Mouse (Mus musculus): ENCODE results near the gene Hk3. TPM values are rescaled to one million over a fixed set of nuclear protein-coding genes. Genes with fewer than 3 reads are reported as not detected.

Gene Hk3
- total RNA-seq, 2 experiments from 2014 or later = 1.1 to 1.3 TPM

DNA sequence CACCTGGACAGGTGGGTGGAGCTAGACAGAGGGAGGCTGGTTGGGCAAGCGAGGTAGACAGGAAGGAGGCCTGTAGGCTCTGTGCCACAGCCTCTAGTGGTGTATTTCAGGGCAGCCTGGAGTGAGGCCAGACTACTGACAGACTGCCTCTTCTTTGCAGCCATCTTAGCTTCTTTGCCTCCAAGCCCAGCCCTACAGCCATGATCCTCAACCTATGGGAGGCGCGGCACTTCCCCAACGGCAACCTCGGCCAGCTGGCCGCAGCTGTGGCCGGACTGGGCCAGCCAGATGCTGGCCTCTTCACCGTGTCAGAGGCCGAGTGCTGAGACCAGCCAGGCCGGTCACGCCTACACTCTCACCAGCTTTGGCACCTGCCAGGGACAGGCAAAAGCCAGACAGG, 16.5 kb downstream of the Hk3 start:
- intact Hi-C loops (cut with DNase I) = no loop called here
- DNase-seq = peak; percentile 56

DNA sequence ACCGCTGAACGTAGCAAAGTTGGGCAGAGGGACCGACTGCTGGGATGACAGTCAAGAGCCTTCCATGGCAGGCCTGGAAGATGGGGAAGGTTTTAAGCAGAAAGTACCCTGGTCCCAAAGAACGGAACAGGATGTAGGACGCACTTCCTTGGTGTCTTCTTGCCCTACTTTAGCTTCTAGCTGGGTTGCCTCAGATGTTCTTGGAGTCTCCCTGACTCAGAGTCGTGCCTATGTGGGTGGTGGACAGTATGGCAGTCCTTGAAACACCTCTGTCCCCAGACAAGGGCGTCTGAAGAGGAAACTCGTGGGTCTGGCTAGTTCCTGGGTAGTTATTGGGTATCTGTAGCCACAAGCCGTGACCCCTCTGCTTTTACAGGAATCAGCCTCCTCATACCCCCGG, 19.1 kb downstream of the Hk3 start:
- intact Hi-C loops (cut with DNase I) = no loop called here
- no peak for DNase-seq

DNA sequence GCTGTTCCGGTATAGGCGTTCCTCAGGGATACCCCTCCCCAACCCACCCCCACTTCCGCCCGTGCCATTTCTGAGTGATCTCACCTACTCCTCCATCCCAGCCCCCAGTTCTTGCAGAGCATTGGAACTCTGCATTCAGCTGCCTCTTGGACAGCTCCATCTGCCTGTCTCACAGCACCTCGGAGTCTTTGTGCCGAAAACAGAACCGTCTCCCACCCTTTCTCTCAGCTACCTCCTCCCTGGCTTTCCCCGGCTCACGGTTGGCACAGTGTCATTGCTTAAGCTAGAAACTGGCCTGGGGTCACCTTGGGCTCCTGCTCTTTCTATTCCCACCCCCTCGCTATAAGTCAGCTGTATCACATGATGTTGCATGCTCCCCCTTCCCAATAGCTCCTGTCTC, 20.8 kb downstream of the Hk3 start:
- DNase-seq = no peak
- intact Hi-C loops (cut with DNase I) = no loop called here

DNA sequence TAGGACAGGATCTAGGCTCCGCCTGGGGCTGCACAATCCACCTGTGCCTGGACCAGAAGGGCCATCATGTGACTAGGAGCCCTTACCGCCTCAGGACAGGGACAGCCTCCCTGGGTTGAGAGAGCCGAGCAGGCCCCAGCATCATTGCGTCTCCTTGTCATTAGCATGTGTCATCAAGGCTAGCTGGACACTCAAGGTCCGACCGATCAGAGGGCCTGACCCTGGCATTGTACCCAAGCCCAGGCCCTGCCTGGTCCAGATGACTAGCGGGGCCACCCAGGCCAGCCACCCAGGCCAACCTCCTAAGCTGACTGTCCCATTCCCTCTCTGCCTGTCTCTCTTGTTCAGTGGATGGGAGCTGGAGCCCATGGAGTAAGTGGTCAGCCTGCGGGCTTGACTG, 23.6 kb downstream of the Hk3 start:
- no peak for DNase-seq
- intact Hi-C loops (cut with DNase I) = no loop called here

DNA sequence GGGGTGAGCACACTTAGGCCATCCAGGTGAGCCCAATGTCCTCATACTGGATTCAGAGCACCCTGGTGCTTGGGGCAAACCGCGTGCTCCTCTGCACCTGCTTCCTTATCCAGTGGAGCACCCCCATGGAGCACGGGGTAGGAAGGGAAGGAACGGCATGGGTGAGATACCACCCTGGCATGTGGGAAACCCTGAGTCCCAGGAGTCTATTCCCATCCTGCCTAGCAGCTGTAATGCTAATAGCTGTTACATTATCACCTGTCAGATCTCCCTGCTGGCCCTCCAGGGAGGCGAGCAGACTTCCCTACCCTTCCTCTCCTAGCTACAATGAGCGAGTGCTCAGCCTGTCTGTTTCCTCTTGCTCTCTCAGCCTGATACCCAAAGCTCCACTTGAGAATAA, 26.0 kb downstream of the Hk3 start:
- intact Hi-C loops (cut with DNase I) = no loop called here
- DNase-seq = no peak

DNA sequence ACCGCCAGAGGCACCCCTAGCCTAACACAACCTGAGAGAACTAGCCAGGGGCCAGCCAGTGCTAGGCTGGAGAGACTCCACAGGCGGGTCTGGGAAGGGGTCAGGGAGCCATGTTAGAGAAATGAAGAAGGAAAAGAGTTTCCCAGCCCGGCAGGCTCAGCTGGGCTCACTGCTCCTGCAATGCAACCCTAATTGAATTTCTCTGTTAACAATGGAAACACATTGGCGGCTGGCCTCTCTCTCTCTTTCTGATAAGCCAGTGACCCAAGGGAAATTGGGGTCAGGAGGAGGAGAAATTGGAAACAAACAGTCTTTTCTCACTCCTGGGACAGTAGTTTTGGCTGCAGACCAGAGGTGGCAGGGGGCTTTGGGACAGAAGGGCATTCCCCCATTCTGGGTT, 26.6 kb downstream of the Hk3 start:
- no peak for DNase-seq
- intact Hi-C loops (cut with DNase I) = no loop called here

DNA sequence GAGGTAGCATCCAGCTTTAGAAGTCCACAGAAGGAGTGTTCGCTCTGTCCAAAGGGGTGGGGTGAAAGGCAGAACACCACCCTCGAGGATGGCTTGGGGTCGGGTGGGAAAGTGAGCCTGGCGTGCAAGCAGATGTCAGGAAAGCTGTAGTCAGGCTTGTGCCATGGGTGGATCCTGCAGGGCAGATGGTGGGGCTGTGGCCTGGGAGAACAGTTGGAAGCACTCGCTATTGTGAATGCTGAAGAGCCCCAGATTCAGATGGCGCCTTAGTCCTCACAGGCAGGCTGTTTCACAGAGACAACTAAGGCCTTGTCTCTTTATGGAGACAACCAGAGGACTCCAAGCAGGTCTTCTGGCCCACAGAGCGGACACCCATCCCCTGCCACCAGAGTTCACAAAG, 29.0 kb downstream of the Hk3 start:
- no peak for DNase-seq

DNA sequence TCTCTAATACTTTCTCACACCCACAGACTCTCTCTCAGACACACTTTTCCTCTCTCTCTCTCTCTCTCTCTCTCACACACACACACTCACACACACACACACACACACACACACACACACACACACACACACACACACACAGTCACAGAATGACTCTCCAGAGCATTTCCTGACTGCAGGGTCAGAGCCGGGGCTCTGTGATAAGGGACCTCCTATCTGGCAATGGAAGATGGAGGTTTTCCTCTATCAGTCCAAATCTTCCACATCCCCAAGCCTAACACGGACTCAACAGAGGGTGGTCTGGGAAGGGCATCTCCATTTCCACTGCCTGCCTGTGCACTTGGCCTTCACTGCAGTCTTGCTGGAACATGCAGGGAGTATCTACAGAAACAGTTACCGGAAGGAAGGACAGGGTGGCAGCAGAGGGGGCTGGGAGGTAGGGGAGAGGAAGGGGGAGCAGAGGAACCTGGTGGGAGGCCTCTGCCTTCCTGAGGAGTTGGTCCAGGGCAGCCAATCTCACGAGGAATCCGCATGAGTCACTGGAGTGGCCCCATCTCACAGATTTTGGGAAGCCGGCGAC, 32.9 kb downstream of the Hk3 start:
- no peak for DNase-seq
- intact Hi-C loops (cut with DNase I) = no loop called here

More for the DNA sequence above, 29.0 kb downstream of the Hk3 start:
- intact Hi-C loops (cut with DNase I) = no loop called here

DNA sequence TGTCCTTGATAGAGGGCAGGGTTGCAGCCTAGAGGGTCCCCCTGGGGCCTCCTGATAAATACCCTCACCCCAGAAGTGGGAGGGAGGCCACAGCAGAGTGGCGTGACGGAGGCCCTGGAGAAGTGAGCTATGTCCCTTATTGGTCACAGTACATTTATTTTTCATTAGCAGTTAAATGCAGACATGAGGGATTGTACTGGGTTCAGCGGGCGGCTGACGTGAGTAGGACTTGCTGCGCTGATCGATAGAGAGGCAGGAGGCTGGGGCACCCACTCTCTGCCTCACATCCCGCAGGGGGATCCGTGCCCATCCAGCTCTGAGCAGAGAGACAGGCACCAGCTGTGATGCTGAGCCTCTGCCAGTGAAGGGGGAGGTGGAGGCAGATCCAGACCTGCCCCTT, 33.8 kb downstream of the Hk3 start:
- DNase-seq = peak; percentile 44
- intact Hi-C loops (cut with DNase I) = no loop called here

DNA sequence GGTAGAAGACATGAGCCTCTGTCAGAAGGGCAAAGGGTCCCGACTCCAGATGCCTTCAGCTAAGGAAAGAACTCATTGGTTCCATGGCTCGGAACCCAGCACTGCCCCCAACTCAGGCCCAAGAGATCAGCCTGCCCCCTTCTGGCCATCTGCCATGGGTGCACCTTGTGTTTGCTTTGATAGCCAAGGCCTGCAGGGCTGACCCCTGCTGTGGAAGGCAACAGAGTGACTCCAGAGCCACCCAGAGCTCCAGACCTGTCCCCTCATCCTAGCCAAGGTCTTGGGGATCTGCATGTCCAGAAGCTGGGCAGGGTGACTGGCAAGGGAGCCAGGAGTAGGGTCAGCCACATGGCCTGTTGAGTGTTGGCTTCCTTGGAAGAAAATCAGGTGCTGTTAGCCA, 37.6 kb downstream of the Hk3 start:
- intact Hi-C loops (cut with DNase I) = no loop called here
- DNase-seq = peak; percentile 46

DNA sequence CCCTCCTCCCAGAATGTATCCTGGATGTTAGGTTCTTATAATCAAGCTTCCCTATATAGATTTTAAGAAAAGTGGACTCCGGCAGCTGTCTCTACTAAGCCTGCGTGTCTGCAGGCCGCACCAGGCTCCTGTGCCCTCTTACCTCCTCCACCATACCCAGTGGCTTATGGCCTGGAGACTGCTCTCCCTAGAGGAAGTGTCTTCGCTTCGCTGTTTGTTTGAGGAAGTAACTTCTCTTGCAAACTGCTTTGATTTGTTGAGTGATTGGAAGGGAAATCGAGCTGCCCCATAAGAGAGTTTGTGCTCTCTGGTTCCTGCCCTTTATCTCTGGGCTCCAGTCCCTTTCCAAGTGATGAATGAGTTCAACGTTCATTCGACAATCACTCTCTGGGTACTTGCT, 38.2 kb downstream of the Hk3 start:
- no peak for DNase-seq
- intact Hi-C loops (cut with DNase I) = no loop called here

DNA sequence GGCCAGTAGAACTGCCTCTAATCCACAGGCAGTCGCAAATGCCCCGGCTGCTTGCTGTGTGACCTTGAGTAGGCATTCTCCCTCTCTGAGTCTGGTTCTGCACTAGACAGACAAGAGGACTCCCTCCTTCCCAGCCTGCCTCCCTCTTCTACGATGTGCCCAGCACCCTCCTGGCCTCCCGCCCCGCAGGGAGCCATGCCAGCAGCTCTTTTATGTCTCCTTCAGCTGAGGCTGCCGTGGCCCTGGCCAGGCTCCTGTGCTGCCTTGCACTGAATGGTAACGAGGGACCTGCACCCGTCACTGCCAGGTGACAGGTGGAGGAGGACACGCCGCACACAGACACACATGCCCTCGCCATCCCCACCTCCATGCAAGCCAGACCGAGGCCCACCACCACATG, 40.2 kb downstream of the Hk3 start:
- DNase-seq = no peak
- intact Hi-C loops (cut with DNase I) = no loop called here

DNA sequence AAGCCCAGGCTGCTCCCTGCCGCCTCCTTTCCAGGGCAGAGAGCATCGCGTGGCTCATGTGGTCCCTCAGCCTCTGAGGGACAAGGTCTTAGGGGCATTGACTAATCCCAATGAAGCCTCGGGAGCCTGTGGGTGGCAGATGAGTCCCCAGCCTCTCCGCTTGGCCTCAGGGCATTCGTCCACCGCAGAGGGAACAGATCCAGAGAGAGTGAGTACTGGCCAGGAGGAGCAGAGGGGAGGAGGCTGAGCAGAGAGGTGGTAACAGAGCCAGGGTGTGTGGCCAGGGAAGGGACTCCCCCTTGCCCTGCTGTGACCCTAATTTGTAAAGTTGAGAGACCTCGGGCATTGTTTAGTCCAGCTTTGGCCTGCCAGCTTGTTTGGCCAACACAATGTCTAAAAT, 42.4 kb downstream of the Hk3 start:
- intact Hi-C loops (cut with DNase I) = no loop called here
- peak; percentile 42 for DNase-seq

DNA sequence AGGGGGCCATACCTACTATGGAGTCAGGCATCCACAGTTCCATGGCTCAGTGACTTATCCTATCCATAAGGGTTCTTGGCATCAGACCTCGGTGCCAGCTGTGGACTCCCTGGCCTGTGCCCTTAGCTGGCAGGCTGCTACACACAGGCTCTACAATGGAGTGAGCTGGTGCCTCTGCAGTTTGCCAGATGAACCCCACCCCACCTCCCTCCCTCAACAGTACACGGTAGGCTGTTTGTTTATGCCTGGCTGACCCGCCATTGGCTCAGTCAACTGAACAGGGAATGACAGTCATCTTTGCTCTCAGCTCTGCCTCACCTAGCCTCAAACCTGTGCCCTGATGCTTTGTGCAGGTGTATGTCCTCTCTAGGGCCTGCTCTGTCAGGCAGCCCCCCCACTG, 45.6 kb downstream of the Hk3 start:
- intact Hi-C loops (cut with DNase I) = no loop called here
- peak; percentile 71 for DNase-seq

DNA sequence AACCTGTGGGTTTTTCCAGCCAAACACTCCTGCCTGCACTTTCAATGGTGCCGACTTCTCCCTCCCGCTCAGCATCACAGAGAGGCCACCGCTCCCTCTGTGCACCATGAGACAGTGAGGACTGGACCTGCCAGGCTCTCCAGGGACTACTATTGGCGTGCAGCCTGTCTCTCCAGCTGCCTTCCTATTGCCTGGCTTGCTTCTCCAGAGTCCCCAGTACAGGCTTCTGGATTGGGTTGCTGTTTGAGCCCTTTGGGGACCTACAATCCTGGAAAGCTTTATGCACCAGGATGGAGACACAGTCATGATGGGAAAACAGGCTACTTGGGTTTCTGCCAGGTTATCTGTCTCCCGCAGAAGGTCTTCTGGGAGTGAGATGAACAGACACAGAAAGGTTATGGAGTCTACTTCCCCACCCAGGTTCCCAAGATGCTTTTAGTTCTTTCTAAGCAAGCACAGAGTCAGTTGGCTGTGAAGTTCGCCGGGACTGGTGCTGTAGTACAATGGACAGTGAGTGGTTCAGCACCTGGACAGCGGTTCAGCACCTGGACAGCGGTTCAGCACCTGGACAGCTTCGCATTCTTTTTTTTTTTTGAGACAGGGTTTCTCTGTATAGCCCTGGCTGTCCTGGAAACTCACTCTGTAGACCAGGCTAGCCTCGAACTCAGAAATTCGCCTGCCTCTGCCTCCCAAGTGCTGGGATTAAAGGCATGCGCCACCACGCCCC, 50.5 kb downstream of the Hk3 start:
- intact Hi-C loops (cut with DNase I) = no loop called here
- DNase-seq = peak; percentile 60

DNA sequence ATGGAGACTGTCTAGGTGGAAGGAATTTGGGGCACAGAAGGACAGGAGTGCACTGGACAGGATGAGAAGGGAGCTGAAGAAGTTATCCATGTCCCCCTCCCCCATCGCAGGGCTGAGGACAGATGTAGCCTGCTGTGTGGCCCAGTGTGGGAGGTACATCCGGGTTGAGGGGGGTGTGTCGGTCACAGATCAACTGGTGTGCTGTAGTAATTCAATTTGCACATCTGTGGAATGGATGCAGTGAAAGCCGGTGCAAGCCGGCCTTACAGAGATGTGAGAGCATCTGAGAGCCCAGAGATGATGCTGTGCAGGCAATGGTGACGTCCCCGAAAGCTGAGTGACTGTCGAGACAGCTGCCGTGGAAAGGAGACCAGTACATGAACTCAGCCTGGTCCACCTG, 51.7 kb downstream of the Hk3 start:
- intact Hi-C loops (cut with DNase I) = no loop called here
- no peak for DNase-seq

DNA sequence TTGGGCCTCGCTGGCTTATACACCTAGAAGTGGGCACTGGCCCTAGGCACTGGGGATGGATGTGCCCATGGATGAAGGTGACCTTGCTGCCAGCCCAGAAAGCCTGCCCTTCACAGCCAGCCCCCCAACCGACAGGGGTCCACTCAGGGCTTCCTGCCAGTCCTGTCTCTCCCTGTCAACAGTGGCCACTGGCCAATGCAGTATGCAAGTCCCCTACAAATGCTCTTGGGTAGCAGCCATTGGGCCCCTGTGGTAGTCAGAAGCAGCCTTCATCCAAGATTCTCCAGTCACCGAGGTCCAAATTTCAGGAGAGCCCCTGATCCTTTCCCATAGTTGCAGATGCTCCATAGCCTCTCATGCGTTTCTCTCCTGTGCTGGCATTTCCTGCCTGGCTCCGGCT, 52.5 kb downstream of the Hk3 start:
- DNase-seq = peak; percentile 69
- intact Hi-C loops (cut with DNase I) = no loop called here

DNA sequence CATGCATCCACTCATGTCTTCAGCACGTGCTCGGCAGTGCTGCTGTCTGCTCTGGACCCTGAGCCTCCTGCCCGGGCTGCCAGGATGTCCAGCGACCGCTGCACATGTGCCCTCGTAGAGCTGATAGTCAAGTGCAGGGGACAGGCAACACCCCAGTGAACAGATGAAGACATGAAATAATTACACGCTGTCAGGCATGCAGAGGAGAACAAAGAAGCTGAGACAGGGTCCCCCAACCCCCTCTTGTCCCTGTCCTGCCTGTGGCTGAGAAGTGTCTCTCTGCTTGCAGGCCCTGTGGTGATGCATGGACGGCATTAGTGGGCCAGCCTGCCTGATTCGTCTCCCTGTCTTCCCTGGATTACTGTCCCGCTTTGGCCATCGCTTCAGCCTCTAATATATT, 53.7 kb downstream of the Hk3 start:
- intact Hi-C loops (cut with DNase I) = no loop called here
- no peak for DNase-seq

DNA sequence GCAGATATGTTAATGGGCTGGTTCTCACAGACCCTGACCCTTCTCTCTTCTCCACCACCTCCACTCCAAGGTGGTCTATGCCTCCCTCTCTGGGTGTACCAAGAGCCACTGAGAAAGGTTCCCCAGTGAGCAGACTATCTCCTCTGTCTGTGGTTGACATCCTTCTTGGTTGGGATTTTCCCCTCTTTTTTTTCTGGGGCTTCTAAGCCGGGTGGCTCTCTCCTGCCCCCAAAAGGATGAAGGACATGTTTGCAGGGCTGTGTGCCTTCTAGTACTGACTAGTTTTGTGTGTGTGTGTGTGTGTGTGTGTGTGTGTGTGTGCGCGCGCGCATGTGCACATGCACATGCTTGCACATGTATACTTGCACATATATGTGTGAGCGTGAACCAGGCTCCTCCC, 55.9 kb downstream of the Hk3 start:
- intact Hi-C loops (cut with DNase I) = no loop called here
- no peak for DNase-seq

DNA sequence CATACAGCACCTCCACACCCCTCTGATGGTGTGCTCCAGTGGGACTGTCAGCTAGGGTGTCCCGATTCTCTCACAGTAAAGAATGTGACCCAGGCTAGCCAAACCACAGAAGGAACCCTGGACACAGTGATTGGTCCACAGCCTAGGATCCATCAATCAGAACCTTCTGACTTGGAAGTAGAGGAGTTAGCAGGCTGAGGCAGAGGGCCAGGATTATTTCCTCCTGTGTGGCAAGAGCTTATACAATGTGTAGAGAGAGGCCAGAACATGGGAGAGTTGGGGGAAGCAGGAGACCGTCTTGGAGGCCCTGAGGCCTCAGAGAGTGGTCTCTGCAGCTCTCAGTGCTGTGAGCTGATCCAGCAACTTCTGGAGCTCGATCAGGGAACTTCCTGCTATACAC, 60.7 kb downstream of the Hk3 start:
- no peak for DNase-seq
- intact Hi-C loops (cut with DNase I) = no loop called here

DNA sequence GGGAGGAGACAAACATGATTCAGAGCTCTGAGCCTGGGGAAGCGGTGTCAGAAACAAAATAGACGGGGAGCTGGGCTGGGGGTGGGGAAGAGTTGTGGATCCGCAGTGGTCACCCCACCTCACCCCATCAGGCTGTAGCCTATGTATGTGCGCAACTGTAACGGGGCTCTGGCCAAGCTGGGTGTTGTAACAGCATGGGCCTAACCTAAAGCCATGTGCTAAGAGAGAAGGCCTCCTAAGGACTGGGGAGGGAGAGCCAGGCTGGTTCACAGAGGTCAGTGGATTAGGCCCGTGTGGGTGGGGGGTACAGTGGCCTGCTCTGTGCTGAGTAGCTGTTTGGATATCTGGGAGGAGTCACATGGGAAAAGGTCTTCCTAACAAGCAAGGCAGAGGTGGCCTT, 61.3 kb downstream of the Hk3 start:
- no peak for DNase-seq
- intact Hi-C loops (cut with DNase I) = loop anchor here (10.0 kb wide), 1 partner anchor 155 kb away; no protein-coding TSS in a partner anchor

DNA sequence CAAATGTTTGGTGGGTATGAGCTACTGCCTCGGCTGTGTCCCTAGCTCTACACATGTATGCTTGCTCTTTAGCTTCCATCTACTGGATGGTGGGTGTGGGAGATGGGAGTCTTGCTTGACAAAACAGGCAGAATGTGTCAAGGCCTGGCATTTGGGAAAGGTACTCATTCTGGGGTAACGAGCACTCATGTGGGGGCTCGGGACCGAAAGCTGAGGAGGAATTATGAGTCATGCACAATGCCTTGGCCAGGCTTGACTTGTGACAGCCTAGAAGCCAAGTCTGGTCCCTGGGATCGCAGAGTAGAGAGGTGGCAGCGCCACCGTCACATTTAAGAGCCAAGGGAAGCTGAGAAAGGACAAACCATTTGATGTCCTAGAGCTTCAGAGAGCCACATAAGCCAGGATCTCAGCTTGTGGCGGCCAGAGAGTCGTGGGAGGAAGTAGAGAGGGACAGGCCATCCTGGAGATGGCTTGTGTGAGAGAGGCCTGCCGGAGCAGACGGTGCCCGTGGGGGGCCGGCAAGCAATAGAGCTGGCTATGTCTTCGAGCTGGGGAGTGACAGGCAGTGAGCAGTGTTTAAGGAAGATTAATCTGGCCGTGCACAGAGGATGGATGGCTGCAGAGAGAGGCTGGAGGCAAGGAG, 62.0 kb downstream of the Hk3 start:
- intact Hi-C loops (cut with DNase I) = loop anchor here (10.0 kb wide), 1 partner anchor 154 kb away; no protein-coding TSS in a partner anchor
- DNase-seq = peak; percentile 77

Data from left cerebral cortex, postnatal 4 days (tissue).